Mouse (Mus musculus): ENCODE measurements around the gene Folr1. TPM values are rescaled to one million over a fixed set of nuclear protein-coding genes. Genes with fewer than 3 reads are reported as not detected.

Gene Folr1
- polyA plus RNA-seq, 2 experiments from 2014 or later = not detected

DNA sequence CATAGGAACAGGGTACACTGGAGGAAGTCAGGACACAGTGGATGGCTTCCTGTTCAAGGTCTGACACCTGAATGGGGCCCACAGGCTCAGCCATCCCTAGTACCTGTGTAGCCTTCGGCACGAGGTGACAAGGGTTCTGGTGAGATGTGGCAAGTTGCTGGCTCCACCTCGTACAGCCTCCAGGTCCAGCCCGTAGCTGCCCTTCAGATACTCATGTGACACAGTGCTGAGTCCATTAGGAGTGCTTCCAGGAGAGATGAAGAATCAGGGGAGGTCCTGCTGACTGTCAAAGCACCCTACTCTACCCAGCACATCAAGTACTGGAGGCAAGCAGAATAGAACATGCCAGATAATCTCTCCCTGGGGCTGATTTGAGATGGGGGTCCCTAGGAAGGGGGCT lies 38.2 kb downstream of the Folr1 start:
- no peak for ATAC-seq

DNA sequence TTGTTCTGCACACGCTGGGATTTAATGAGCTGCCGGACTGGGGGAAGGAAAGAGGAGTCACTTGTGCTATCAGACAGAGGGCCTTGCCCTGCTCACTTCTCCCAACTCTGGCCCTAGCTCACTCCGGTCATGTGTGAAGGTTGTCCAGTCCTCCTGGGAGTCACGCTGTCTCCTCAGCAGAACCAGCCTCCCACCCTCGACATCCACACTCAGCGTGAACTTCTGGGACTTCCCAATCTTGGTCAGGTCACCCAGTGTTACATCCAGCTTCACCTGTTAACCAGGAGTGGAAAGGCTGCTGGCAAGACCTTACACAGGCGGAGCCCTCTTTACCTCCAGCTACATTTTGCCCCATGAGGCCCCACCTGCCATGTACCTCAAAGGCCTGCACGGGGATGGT lies 39.2 kb downstream of the Folr1 start:
- no peak for ATAC-seq

DNA sequence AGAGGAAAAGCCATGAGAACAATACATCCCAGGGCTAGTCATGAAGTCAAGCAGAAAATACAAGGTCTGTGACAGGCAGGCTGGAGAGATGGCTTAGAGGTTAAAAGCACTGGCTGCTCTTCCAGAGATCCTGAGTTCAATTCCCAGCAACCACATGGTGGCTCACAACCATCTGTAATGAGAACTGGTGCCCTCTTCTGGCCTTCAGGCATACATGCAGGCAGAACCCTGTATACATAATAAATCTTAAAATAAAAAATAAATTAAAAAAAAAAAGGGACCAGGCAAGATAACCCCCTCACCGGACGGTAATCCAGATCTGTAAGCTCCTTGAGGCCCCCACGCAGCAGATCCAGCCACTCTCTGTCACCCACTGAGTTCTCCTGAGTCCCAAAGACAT lies 40.2 kb downstream of the Folr1 start:
- no peak for ATAC-seq

DNA sequence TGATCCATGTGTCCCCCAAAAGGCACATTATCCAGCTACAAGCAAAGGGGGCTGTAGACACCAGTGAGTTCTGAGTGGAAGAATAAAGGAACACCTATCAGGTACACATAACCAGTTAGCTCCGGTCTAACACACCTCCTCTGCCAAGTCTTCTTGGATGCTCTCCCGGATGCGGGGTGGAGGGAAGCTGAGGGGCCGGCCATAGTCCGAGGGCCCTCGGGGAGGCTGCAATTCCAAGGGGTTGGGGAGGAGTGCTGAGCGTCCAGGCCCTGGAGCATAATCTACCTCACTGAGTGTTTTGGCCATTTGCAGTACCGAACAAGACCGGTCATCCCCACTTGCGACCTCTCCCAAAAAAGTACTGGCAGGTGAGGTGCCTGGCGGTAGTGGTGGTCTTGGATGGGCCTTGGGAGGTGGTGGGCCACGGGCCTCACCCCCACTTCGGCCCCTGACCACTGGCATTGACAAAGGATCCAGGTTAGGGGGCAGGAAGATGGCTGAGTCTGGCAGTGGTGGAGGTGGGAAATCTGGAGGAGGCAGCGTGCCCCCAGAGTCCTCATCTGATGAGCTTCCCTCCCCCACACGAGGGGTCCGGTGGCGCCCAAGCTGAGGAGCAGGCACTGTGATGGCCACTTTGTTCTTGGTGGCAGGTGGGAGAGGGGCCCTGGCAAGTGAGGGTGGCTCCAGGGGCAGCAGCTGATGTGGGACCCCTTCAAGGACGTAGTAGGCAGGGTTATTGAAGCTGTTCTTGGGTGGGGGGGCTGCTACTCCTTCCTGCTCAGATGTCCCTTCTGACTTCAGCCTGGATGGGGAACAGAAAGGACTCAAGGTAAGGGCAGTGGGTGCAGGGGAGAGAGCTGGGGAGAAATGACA lies 46.6 kb downstream of the Folr1 start:
- no peak for ATAC-seq

DNA sequence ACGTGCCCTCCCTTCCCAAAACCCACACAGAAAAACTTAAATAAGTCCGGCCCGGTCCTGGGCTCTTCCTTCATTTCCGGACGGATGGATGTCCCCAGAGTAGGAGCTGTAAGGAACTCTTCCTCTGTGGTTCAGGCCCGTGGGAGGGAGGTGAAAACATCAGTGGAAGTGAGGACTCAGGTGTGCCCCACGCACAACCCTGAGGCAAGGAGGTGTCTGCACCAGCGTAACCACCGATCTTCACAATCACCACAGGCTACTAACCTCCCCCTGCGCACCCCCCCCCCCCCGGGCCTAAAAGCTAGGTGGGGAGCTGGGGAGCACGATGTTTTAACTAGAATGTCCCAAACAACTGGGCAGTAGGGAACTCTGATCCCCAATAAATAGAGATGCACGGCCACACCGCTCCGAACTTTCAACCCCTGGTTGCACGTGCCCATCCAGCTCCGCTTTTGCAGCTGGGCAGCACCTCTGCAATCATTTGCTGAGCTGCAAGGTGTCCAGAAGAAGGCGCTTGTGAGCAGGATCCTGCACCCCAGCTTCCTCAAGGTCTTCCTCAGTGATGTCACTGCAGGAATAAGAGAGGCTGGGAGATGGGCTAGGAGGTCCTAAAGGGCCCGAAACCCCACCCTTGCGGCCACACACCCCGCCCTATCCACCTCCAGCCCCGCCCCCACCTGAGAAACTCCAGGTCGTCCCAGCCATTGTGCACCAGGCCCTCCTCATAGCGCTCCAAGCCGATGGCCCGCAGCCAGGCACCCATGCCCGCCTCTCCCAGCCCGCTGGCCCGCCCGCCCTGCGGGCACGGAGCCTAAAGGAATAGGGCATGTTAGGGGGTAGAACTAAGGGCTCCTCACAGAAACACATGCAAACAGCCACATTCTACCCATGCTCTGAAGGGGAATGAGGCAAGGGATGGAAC lies 47.5 kb downstream of the Folr1 start:
- no peak for ATAC-seq

DNA sequence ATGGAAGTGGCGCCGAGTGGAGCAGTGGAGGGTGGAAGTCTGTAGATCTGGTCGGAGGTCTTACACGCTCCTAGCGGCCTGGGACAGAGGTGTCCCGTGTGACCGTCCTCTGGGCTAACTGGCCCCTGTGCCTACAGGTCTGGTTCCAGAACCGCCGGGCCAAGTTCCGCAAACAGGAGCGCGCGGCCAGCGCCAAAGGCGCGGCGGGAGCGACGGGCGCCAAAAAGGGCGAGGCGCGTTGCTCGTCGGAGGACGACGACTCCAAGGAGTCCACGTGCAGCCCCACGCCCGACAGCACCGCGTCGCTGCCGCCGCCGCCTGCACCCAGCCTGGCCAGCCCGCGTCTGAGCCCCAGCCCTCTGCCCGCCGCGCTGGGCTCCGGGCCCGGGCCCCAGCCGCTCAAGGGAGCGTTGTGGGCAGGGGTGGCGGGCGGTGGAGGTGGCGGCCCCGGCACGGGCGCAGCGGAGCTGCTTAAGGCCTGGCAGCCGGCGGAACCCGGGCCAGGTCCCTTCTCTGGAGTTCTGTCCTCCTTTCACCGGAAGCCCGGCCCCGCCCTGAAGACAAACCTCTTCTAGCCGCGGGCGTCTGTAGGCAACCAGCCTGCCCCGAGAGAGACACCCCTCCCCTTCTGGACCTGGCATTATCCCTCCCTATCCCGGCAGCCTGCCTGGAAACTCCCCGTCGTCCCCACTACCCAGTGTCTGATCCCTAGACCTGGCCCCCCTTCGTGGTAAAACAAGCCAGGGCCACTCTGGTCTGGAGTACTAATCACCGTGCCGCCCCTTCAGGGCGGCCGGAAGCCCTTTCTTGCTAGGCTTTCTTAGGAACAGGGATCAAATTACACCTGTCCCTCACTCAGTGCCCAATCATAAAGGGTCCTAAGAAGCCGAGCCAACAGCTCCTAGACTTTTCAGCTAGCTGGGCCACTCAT lies 48.8 kb downstream of the Folr1 start:
- ATAC-seq = peak; percentile 83

DNA sequence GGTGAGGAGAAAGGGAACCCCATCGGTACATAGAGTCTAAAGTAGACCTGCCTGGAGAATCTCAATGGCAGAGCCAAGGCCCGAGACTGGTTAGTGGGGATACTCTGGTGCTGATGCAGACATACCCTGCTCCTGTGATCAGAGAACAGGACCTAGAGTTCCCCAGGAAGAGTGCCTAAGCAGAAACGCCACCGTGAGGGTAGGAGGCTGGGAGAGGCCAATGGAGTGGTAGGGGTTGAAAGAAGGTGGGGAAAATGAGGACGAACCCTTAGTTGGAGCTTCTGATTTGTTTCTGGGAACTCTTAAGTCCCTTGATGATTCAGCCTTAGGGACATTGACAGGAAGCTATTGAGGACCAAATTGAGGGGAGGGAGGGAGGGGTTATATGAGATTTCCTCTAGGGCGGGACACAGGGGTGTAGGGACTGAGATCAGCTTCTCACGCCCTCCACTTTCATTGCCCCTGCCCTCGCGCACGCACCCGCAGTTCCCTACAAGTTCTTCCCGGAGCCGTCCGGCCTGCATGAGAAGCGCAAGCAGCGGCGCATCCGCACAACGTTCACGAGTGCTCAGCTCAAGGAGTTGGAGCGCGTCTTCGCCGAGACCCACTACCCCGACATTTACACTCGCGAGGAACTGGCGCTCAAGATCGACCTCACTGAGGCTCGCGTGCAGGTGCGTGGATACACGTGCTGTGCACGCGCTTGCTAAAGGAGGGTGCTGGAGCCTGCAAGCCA lies 50.1 kb downstream of the Folr1 start:
- no peak for ATAC-seq

DNA sequence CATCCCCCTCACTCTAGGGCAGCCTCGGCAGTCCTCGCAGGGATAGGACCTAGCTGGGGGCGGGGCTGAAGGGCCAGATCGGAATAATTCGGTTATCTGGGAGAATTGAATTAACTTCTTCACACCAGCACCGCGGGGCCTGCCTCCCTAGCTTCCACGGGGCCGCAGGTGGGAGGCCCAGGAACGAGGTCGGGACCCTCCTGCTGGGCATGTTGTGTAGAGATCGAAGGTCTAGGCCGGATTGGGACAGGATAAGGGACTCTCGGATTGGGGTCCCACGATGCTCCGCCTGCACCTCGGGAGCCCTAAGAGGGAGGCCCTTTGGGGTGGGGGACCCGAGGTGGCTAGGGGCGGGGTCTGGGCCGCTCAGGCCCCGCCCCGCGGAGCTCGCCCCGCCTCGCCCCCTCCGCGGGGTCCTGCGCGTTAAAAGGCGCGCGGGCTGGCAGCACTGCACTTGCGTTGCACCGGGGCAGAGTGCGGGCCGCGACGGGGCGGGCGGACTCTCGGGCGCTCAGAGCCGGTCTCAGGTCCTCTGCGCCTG lies 52.7 kb downstream of the Folr1 start, which contains the start of gene Phox2a:
TSS of gene Phox2a (plus strand) at position 453 of the 541 bp plus-strand sequence.
- no peak for ATAC-seq

Other genes starting within 250 kb of the Folr1 start
- gene Clpb, start 207.2 kb downstream of the Folr1 start, polyA plus RNA-seq (2017; shearing (Covaris generic)) = 10 to 100 TPM in 1 of 2 experiments, 1 to 10 TPM in 1; 9.9 to 14.9 TPM
- not detected for gene Phox2a, start 52.5 kb downstream of the Folr1 start, polyA plus RNA-seq (2017; shearing (Covaris generic))
- gene Inppl1, start 32.6 kb downstream of the Folr1 start, polyA plus RNA-seq (2017; shearing (Covaris generic)) = 1 to 10 TPM; 1.2 to 2.8 TPM
- gene Folr2, start 13.6 kb downstream of the Folr1 start, polyA plus RNA-seq (2017; shearing (Covaris generic)) = not detected
- gene Anapc15, start 7.1 kb downstream of the Folr1 start, polyA plus RNA-seq (2017; shearing (Covaris generic)) = 10 to 100 TPM; 43.2 to 66.9 TPM
- gene Lamtor1, start 35.1 kb upstream of the Folr1 start, polyA plus RNA-seq (2017; shearing (Covaris generic)) = 100 to 1,000 TPM; 104 to 141 TPM
- not detected for gene Tomt, start 35.6 kb upstream of the Folr1 start, polyA plus RNA-seq (2017; shearing (Covaris generic))
- gene Lrrc51, start 63.1 kb upstream of the Folr1 start, polyA plus RNA-seq (2017; shearing (Covaris generic)) = 1 to 10 TPM; 4.8 to 6.1 TPM
- 10 to 100 TPM; 66.0 to 83.2 TPM for gene Numa1, start 63.3 kb upstream of the Folr1 start, polyA plus RNA-seq (2017; shearing (Covaris generic))
- 1 to 10 TPM; 4.5 to 5.7 TPM for gene Il18bp, start 147.9 kb upstream of the Folr1 start, polyA plus RNA-seq (2017; shearing (Covaris generic))
- gene Rnf121, start 194.7 kb upstream of the Folr1 start, polyA plus RNA-seq (2017; shearing (Covaris generic)) = 10 to 100 TPM; 28.5 to 29.4 TPM
- gene Xndc1, start 194.7 kb upstream of the Folr1 start, polyA plus RNA-seq (2017; shearing (Covaris generic)) = 10 to 100 TPM; 19.3 to 33.0 TPM
- 1 to 10 TPM in 1 of 2 experiments, under 1 TPM in 1; 0.93 to 1.4 TPM for gene Xntrpc, start 194.9 kb upstream of the Folr1 start, polyA plus RNA-seq (2017; shearing (Covaris generic))
- not detected for gene Trpc2, start 212.3 kb upstream of the Folr1 start, polyA plus RNA-seq (2017; shearing (Covaris generic))
- gene Art1, start 231.0 kb upstream of the Folr1 start, polyA plus RNA-seq (2017; shearing (Covaris generic)) = not detected
- gene Art5, start 238.7 kb upstream of the Folr1 start, polyA plus RNA-seq (2017; shearing (Covaris generic)) = under 1 TPM in 1 of 2 experiments, not detected in 1; 0.93 TPM
- gene Chrna10, start 246.0 kb upstream of the Folr1 start, polyA plus RNA-seq (2017; shearing (Covaris generic)) = not detected